Mouse (Mus musculus) cerebellum, postnatal 10 days (tissue): ENCODE measurements at regions not wholly inside any gene's neighbourhood (a gene's known extent, or its start where the extent isn't known, plus 50 kb on each side); places are given as distances from the start of the nearest gene placed in this dataset.
"Not testable (repeated sequence)": the region's sequence is repeated elsewhere in the genome, so short reads cannot be mapped to it uniquely, and the experiment has no call there.

Source experiments
- DNase-seq, 2 experiments: peaks; one replicate each; pipeline ENCODE4 v3.0.0; 2021; ENCODE audit warnings: mixed read lengths in 2 of 2

GRCm38 (mm10) chr17:16571403-16571802 is 492.5 kb upstream of the Zfp960 start:
- DNase-seq: no peak

DNA sequence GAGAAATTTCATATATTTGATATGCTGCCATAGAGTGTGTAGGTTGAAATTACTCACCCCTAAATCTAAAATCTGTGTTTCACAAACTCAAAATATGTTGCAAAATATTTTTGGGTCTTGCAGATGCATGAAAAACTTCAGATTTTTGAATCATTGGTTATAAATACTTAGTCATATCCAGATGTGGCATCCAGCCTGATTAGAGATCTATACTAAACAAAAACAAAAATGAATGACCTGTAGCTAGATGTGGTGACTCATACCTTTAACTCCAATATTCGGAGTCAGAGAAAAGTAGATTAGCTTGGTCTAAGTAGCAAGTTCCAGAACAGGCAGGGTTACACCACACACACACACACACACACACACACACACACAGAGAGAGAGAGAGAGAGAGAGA is 475.1 kb upstream of the Zfp960 start:
- DNase-seq: no peak

DNA sequence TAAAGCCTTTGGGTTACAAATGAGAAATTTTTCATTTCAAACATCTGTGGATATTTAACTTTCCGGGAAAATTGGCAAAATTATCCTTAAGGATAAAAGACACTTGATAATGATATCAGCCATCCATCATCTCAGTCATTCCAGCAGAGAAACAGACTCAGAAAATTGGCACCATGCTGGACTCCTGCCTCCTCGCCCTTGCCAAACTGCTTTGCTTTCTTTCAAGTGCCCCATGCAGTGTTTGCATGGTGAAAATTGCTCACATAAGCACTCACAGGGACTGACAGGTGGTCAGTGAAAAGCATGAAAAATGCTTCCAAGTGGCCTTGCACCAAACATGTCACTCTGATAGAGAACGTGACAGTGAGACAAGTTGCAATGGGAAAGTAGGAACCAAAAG is 464.2 kb upstream of the Zfp960 start:
- peak; percentile 60 to 76 for DNase-seq

GRCm38 (mm10) chr17:16612405-16612979 is 451.4 kb upstream of the Zfp960 start:
- no peak for DNase-seq

DNA sequence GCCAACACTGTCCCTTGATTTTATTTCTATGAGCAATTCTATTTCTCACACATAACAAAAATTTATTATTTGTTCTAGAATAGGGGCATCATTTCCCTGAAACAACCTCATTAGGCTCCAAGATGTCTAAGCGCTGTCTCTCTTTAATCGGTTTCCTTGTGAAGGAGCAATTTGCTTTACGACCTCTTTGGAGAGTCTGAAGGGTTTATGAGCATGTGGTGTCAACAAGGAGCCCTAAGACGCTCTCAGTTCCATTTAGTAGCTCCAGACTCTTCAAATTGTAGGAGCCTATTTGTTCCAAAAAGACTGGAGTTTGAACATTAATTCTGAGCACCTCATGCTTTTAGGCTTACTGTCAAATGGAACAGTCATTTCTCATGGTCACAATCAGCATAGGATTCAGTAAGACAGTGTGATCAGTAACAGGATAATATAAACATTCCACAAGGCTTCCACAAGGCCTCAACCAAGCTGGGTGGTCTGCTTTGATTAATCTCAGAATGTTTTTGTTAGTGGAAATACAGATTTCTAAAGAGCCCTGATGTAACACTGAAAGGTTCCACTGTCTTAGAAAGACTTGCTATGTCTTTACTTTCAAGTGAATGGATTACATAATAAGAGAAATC is 441.9 kb upstream of the Zfp960 start:
- no peak for DNase-seq

GRCm38 (mm10) chr17:16629854-16630253 is 434.1 kb upstream of the Zfp960 start:
- no peak for DNase-seq

- DNase-seq: no peak
Measured at GRCm38 (mm10) chr17:16633426-16633825, 430.5 kb upstream of the Zfp960 start.

DNA sequence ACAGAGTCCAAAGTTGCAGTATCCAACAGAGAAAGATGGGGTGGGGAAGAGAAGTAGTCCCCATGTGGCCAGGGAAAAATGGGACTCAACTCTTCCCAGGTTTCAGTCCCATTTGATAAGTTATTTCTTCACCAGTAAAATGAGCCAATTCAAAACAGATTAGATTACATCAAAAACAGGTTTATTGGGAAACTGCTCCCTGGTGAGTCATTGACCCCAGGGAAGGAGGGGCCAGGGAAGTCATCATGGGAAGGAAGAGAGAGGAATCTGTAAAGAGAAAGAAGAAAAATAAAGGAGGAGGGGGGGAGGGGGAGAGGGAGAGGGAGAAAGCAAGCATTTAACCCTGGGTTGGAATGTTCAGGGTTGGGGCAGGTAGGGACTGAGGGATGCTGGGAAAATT is 426.4 kb upstream of the Zfp960 start:
- DNase-seq: no peak

DNA sequence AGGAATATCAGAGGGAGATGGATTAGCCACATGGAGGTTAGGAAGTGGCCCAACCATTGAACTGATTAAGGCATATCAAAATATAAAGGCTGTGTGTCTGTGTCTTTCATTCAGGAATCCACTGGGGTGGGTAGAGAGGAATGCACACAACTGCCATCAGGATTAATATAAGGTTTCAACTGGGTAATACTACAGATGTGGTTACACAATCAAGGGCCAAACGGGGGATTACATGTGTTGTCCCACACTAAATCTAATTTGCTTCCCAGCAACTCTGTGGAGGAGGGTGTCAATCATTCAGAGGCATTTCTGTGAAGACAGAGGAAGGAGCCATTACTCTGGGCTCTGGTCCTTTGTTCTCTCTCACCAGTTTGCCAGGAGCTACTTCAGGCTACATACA is 416.0 kb upstream of the Zfp960 start:
- no peak for DNase-seq

GRCm38 (mm10) chr17:16665253-16665652 is 398.7 kb upstream of the Zfp960 start:
- peak; percentile 5 to 12 for DNase-seq

DNA sequence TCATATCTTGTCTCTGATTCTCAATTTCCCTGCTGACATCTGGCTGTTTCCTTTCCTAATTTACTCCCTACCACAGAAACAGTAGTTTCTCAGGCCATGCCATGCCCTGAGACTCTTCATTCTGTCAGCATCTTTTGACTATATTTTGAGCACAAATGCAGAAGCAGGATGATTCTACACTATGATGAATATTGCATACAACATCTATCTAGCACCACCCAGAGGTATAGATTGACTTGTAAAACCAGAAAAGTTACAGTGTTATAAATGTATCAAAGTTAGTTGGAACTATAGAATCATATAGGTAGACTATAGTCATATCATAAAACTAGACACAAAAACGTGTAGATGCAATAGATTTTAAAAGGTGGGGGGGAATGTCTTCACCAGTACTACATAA is 396.3 kb upstream of the Zfp960 start:
- no peak for DNase-seq

- DNase-seq: no peak
Measured at GRCm38 (mm10) chr17:16704199-16704598, 359.7 kb upstream of the Zfp960 start.

- DNase-seq: no peak
Measured at GRCm38 (mm10) chr17:16705890-16706289, 358.0 kb upstream of the Zfp960 start.

DNA sequence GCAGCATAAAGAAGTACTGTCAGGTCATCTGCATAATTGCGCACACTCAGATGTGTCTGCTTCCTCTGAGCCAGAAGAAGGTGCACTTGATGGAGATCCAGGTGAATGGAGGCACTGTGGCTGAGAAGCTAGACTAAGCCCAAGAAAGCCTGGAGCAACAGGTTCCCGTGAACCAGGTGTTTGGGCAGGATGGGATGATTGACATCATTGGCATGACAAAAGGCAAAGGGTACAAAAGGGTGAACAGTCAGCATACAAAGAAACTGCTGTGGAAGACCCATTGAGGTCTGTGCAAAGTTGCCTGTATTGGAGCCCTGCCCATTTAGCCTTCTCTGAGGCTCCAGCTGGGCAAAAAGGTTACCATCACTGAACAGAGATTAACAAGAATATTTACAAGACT is 337.0 kb upstream of the Zfp960 start:
- DNase-seq: no peak

DNA sequence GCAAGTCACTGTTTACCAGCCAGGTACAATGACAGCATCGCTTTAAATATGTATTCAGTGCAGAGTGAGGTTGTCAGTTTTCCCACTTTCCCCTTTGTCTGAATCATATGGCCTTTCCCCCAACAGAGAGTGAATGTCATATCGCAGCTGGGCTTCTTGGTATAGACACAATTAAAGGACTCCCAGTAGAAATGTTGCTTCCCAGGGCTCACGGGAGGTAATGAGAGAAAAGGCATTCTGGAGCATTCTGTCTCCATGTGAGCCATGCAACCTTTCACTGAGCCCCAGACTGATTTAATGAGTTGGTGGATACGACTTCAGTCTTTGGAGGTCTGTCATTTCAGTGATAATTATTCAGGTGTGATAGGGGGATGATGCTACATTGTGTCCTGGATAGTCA is 310.8 kb upstream of the Zfp960 start:
- no peak for DNase-seq

GRCm38 (mm10) chr17:16770587-16770986 is 293.3 kb upstream of the Zfp960 start:
- not testable (repeated sequence) for DNase-seq

DNA sequence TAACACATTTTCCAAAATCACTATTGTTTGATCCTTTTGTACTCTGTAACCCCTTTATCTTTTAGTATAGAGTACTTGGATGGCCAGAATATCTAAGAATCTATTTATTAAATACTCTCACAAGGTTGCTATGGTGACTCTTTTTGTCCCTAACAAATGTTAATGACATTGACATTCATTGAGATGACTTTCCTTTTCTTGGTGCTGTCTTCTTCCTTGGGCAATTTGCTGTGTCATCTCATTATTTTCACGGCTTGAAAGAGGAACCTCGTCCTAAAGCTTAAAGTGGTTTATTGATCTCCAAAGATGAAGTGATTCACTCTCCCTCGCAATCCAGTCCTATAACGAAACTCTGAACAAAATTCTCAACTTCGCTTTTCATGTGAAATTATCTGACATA is 265.6 kb upstream of the Zfp960 start:
- no peak for DNase-seq

DNA sequence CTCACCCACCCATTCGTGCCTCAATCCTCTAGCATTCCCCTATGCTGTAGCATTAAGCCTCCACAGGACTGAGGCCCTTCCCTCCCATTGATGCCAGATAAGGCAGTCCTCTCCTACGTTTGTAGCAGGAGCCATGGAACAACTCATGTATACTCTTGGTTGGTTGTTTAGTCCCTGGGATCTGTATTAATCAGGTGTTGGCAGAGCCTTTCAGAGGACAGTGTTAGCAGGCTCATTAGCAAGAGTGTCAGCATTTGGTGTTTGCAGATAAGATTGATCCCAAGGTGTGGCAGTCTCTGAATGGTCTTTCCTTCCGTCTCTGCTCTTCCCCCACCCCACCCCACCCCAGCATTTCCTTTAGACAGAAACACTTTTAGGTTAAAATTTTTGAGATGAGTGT is 258.9 kb upstream of the Zfp960 start:
- no peak for DNase-seq

DNA sequence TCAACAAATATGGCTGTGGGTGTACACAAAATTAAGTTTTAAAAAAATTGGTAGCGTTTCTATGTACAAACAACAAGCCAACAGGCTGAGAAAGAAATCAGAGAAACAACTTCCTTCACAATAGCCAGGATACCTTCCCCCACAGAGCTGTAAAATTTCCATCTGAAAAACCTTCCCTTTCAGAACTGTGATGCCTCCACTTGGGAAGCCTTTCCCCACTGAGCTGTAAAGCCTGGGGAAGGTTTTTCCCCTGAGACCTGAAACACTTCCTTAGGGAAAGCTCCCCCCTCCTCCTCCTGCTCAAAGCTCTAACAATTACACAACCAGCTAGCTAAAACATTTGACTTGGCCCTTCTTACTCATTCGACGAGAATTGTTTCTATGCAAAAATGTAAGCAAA is 245.5 kb upstream of the Zfp960 start:
- no peak for DNase-seq

DNA sequence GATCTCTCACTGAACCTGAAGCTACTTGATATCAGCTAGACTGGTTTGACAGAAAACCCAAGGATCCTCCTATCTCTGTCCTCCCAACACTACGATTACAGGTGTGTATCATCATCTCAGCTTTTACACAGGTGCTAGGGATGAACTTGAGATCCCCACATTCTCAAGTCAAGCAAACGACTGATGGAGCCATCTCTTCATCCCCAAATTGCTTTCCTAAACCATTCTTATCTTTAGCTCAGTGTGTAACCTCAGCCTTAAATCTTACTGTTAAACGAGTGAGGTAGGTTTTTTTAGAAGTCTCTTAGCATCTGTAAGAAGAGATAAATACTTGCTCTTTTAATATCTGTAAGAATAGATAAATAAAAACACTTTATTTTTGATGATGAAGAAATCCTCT is 242.2 kb upstream of the Zfp960 start:
- no peak for DNase-seq

GRCm38 (mm10) chr17:16839152-16839551 is 224.8 kb upstream of the Zfp960 start:
- no peak for DNase-seq

DNA sequence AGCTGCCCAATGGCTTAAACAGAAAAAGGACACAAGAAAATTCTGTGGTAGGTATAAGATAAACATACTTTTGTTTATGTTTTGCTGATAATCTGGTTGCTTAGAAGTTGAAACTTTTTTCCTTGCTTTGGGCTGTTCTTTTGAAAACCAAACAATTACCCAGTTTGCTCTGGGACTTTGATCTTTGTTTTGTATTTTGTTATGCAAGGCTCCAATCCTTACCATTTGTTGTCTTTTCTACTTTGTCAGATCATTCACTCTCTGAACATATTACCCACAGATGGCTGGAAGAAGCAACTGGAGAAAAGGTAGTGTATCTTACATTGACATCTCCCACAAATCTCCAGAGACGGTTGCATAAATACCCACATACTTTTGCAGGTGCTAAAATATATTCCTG is 203.1 kb upstream of the Zfp960 start:
- DNase-seq: no peak

DNA sequence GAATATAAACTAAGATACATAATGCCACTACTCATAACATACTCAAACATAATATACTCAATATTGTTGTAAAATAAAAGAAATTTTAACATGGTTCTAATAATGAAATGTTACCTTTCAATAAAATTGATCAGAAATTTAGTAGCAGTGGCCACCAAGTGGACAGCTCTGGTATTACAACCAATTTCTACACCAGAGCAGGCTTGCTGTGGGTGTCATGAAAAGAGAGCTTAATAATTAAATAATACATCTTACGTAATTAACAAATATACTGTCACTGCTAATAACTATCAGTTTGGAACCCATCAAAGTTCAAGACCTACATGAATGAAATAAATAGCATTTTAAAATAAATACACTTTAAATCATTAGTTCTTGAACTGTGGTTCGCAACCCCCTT is 163.1 kb upstream of the Zfp960 start:
- peak; percentile 75 to 83 for DNase-seq

- no peak for DNase-seq
Measured at GRCm38 (mm10) chr17:16918191-16918590, 145.7 kb upstream of the Zfp960 start.

- DNase-seq: no peak
Measured at GRCm38 (mm10) chr17:16926200-16926599, 137.7 kb upstream of the Zfp960 start.
